Mouse (Mus musculus) limb, embryonic 14.5 days (tissue): ENCODE data around the gene Acox3. TPM values are rescaled to one million over a fixed set of nuclear protein-coding genes. Genes with fewer than 3 reads are reported as not detected.

Experiments used
- ATAC-seq: fragments of 200-750 bp; cut with Nextera tagmentation; 2 replicates; pipeline ENCODE4 v1.8.0; 2017; ENCODE audit warnings: low read depth, moderate number of reproducible peaks, moderate TSS enrichment; ENCODE audit not compliant: low FRiP score
- DNase-seq: peaks from one replicate; pipeline ENCODE4 v3.0.0-alpha.2; 2015; ENCODE audit warnings: low spot score
- H3K27ac ChIP-seq: fragments of 300-500 bp; sonication (generic); replicated peaks from 2 replicates; pipeline ENCODE4 v1.5.1; 2014; ENCODE audit warnings: low read depth, mild to moderate bottlenecking, low read length, moderate library complexity, mixed read lengths
- H3K27me3 ChIP-seq: fragments of 300-500 bp; sonication (generic); 2 replicates; pipeline ENCODE4 v1.6.1; 2014; ENCODE audit warnings: low read length, mixed read lengths; ENCODE audit not compliant: control insufficient read depth, insufficient read depth
- H3K36me3 ChIP-seq: fragments of 300-500 bp; sonication (generic); 2 replicates; pipeline ENCODE4 v1.6.1; 2014; ENCODE audit warnings: mild to moderate bottlenecking, low read length, moderate library complexity, mixed read lengths; ENCODE audit not compliant: control insufficient read depth, insufficient read depth
- H3K4me1 ChIP-seq: fragments of 300-500 bp; sonication (generic); 2 replicates; pipeline ENCODE4 v1.6.1; 2014; ENCODE audit warnings: antibody characterized with exemption, low read length, mixed read lengths; ENCODE audit not compliant: control insufficient read depth, insufficient read depth
- H3K4me2 ChIP-seq: fragments of 300-500 bp; sonication (generic); replicated peaks from 2 replicates; pipeline ENCODE4 v1.6.1; 2014; ENCODE audit warnings: low read depth, mild to moderate bottlenecking, low read length, moderate library complexity; ENCODE audit not compliant: severe bottlenecking
- H3K4me3 ChIP-seq: fragments of 300-500 bp; sonication (generic); replicated peaks from 2 replicates; pipeline ENCODE4 v1.5.1; 2014; ENCODE audit warnings: low read length
- H3K9ac ChIP-seq: fragments of 300-500 bp; sonication (generic); 2 replicates; pipeline ENCODE4 v1.6.1; 2014; ENCODE audit warnings: mild to moderate bottlenecking, low read depth, low read length, moderate library complexity; ENCODE audit not compliant: severe bottlenecking
- H3K9me3 ChIP-seq: fragments of 300-500 bp; sonication (generic); 2 replicates; pipeline ENCODE4 v1.6.1; 2016; ENCODE audit warnings: low read length; ENCODE audit not compliant: control insufficient read depth
- POLR2A ChIP-seq: fragments of 200-500 bp; IDR thresholded peaks from 2 replicates; pipeline ENCODE4 v1.8.0; 2012; ENCODE audit warnings: inconsistent platforms, mild to moderate bottlenecking, moderate library complexity, borderline replicate concordance; ENCODE audit not compliant: insufficient read depth, insufficient read length; ENCODE audit errors: extremely low read depth
- WGBS: fragments of 180-500 bp; shearing (Covaris S2); extraction: QIAGEN DNeasy Blood & Tissue Kit; methylation state at CpG from one replicate; pipeline ENCODE4 v1.1.7; 2014; 5-methylcytosine and 5-hydroxymethylcytosine counted together
- polyA plus RNA-seq, 2 experiments: library from polyadenylated mRNA; depleted of rRNA in 1 of 2; stranded (reverse) in 1 of 2; unstranded in 1 of 2; fragments of >200 nt; fragmentation: Nextera tagmentation in 1 of 2; extraction: Ambion mirVana in 1 of 2; gene quantifications; 2 replicates each; pipeline versions ENCODE4 v1.2.1 to v1.2.3; 2012 to 2014

The Acox3 gene
- polyA plus RNA-seq, 2 experiments: 14.2 to 31.1 TPM

DNA sequence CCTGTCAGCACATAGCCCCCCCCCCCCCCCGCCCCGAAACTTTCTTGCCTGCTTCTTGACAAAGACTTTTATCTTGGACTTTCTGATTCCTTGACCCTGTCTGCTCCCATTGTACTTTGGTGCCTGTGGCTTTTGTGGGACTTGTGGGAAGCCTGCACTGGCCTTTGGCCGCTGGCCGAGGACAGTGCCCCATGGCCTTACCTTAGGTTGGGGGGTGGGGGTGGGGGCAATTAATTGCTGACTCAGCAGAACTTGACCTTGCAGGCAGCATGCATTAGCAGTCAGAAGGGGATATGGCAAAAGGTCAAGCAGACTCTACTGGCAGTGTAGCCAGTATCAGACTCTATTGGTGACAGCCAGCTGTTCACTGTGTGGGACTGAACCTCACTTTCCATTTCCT is 8.7 kb downstream of the Acox3 start:
- DNase-seq (no peak), ATAC-seq (no peak)
- no peak overlapping the region for H3K9ac ChIP-seq
- no peak for TF ChIP-seq POLR2A
- peaks cover 64% of the 10 kb centered on the region for H3K36me3 ChIP-seq
- H3K4me1 ChIP-seq: no peaks in the 10 kb centered on the region
- H3K4me3 ChIP-seq: no peak overlapping the region
- WGBS: 94% methylated on average over 3 of the region's 4 CpGs
- H3K27me3 ChIP-seq: no peaks in the 10 kb centered on the region
- no peak overlapping the region for H3K27ac ChIP-seq
- no peak overlapping the region for H3K4me2 ChIP-seq
- no peaks in the 10 kb centered on the region for H3K9me3 ChIP-seq

DNA sequence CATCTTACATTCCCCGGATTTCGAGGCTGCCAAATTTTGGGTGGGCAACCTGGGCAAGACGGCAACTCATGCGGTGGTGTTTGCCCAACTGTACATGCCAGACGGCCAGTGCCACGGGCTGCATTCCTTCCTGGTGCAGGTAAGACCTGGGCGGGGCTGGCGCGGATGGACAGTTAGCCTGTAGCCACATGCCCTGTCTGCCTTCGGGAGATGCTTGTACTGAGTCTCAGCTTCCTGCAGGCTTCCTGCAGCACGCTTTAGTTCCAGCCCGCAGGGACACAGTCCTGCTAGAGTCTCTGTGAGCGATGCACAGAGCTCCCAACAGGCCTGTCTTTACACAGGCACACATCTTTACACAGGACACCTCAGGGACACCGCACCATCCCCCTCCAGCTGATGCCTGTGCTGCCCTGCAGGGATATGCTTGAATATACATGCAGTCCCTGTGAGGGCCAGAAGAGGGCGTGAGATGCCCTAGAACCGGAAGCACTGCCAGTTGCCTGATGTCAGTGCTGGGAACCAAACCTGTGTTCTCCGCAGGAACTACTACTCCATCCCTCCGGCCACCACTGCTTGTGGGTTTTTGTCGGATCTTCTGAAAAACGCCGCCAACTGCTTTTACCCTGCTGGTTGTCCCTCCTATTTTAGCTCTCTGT is 9.4 kb downstream of the Acox3 start:
- H3K36me3 ChIP-seq: peaks cover 64% of the 10 kb centered on the region
- H3K4me1 ChIP-seq: no peaks in the 10 kb centered on the region
- ATAC-seq: no peak
- no peaks in the 10 kb centered on the region for H3K27me3 ChIP-seq
- no peak overlapping the region for H3K27ac ChIP-seq
- TF ChIP-seq POLR2A: no peak
- H3K9me3 ChIP-seq: no peaks in the 10 kb centered on the region
- no peak overlapping the region for H3K4me2 ChIP-seq
- no peak for DNase-seq
- 80% methylated on average over 21 of the region's 21 CpGs for WGBS
- no peak overlapping the region for H3K4me3 ChIP-seq
- no peak overlapping the region for H3K9ac ChIP-seq

DNA sequence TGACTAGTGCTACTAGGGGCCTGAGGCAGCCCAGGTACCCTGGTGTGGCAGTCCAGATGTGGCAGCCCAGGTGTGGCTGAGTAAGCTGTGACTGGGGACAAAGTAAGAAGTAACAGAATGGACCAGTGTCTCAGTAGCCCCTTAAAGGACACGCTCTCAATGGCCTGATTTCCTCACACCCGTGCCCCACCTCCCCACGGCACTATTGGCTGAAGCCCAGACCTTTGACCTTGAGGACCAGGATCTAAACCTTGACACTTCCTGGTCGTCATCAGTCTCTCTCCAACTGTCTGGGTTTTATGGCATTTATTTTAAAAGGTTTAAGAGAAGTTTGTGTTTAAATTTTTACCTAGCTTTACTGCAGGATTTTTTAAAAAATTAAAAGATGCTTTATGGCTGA is 10.0 kb downstream of the Acox3 start:
- no peak for ATAC-seq
- Histone ChIP-seq H3K36me3 (peaks cover 63% of the 10 kb centered on the region), H3K27ac (no peak overlapping the region), H3K9me3 (no peaks in the 10 kb centered on the region), H3K4me1 (no peaks in the 10 kb centered on the region), H3K27me3 (no peaks in the 10 kb centered on the region), H3K9ac (no peak overlapping the region), H3K4me2 (no peak overlapping the region), H3K4me3 (no peak overlapping the region)
- 54% methylated on average over 4 of the region's 4 CpGs for WGBS
- TF ChIP-seq POLR2A: no peak
- DNase-seq: no peak

DNA sequence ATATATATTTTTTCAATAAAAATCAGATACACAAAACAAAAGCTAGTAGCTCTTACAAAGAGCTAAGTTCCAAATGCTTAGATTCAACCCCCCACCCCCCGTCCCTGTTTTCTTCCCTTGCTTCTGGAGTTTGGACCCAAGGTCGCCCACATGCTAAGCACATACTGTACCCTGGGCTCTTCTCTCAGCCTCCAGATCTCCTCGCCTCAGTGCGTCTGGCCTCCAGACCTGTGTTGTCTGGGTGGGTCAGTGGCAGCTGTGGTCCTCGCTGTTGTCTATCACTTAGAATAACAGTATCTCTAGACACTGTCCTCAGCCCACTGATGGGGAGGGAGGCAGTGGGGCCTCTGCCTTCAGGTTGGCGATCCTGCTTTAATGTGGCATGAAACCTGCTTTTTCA is 10.4 kb downstream of the Acox3 start:
- no peak for TF ChIP-seq POLR2A
- ATAC-seq (no peak), DNase-seq (no peak)
- 86% methylated on average over 6 of the region's 6 CpGs for WGBS
- Histone ChIP-seq H3K36me3 (peaks cover 58% of the 10 kb centered on the region), H3K4me1 (no peaks in the 10 kb centered on the region), H3K27me3 (no peaks in the 10 kb centered on the region), H3K9me3 (no peaks in the 10 kb centered on the region), H3K9ac (no peak overlapping the region), H3K4me3 (no peak overlapping the region), H3K4me2 (no peak overlapping the region), H3K27ac (no peak overlapping the region)

DNA sequence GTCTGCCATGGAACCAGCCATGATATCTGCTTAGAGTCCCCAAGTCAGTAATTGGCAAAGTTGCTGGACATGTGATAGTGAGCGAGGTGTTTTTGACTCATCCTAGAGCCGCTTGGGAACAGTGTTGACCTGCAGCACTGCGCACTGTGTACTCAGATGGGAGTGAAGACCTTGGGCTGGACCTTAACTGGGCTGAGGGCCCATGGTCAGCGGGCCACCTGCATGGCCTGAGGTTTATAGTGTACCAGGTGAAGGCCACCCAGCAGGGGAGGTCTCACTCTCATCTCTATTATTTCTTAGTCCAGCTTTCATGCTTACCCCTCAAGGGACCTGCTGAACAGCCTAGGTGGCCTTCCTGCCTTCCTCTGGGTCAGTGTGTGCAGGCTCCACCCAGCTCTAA is 11.9 kb downstream of the Acox3 start:
- Histone ChIP-seq H3K4me1 (no peaks in the 10 kb centered on the region), H3K27me3 (no peaks in the 10 kb centered on the region), H3K27ac (no peak overlapping the region), H3K4me2 (no peak overlapping the region), H3K9ac (no peak overlapping the region), H3K36me3 (peaks cover 52% of the 10 kb centered on the region), H3K4me3 (no peak overlapping the region), H3K9me3 (no peaks in the 10 kb centered on the region)
- DNase-seq: no peak
- WGBS: 80% methylated on average over 4 of the region's 4 CpGs
- TF ChIP-seq POLR2A: no peak
- no peak for ATAC-seq
